Mouse (Mus musculus): ENCODE data around the gene Psmd12. TPM values are rescaled to one million over a fixed set of nuclear protein-coding genes. Genes with fewer than 3 reads are reported as not detected.

The Psmd12 gene
- total RNA-seq, 2 experiments from 2014 or later: 94.9 to 181 TPM

DNA sequence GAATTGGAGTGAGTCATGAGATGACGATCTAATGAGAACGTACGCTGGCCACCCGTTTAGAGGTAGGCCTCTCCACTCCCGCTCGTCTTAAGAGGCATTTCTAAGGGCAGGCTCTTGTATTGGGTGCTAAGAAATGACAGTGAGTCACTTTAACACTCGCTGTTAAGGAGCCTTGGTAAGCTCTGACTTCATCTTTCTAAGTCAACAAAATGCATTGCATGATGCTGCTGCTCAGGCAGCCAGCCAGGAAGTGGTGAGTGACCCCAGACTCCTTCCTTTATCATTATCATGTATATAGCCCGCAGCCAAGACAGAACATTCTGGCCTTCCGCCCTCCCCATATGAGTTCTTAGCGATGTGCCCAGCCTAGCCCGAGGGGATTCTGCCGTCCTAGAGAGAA is 21.0 kb upstream of the Psmd12 start:
- ATAC-seq (replicated peaks; ENCODE audit: low FRiP score, low TSS enrichment, poor library complexity, severe bottlenecking): 0 out of 2 replicates have a peak, but pooled peaks have one; percentile 13

DNA sequence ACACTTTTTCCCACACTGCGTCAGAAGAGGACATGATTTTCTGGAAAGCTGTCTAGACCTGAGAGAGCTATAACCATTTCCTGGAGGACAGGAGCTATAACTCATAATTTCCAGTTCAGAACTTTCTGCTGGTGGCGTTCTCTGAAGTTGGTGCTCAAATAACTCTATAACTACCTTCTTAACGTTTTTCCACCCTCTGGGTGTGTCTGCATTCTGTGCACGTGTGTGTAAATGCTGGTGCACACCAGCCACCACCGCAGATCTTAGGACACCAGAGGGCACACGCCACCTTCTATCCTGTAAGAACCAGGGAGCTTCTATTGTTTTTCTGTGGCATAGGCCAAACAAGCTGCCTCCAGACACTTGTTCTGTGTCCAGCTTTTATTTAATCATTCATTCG is 20.3 kb upstream of the Psmd12 start:
- no peak for ATAC-seq (replicated peaks; ENCODE audit: low FRiP score, low TSS enrichment, poor library complexity, severe bottlenecking)

DNA sequence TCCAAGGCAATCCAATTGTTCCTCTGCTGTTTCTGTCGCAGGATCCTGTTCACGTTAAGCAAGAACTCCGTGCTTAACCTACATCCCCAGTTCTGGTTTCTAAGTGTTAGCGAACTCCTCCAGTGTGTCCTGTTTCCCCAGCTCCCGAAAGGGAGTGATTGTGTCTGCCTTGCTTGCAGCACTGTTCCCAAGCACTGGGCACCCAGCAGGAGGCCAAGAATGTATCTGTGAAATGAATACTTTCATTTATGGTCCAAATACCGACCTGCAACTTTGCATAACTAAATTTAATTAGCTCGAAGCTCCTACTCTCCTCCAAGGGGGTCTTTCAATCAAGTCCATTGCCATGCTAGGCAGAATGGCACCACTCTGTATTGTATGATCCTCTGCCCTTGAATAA is 19.5 kb upstream of the Psmd12 start:
- ATAC-seq (replicated peaks; ENCODE audit: low FRiP score, low TSS enrichment, poor library complexity, severe bottlenecking): no peak

DNA sequence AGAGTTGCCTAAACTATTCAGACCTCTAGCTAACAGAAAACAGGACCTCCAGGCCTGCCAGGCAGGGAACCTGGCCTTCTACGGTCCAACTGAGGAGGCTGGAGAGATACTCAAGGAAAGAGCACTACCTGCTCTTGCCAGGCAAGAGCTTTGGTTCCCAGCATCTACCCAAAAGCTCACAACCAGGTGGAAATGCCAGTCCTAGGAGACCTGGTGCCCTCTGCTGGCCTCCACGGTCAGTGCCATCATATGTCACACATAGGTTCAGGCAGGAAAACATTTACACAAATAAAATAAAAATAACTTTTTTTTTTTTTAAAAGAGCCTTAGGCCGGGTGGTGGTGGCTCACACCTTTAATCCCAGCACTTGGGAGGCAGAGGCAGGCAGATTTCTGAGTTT is 16.8 kb upstream of the Psmd12 start:
- ATAC-seq (replicated peaks; ENCODE audit: low FRiP score, low TSS enrichment, poor library complexity, severe bottlenecking): peak; percentile 58

DNA sequence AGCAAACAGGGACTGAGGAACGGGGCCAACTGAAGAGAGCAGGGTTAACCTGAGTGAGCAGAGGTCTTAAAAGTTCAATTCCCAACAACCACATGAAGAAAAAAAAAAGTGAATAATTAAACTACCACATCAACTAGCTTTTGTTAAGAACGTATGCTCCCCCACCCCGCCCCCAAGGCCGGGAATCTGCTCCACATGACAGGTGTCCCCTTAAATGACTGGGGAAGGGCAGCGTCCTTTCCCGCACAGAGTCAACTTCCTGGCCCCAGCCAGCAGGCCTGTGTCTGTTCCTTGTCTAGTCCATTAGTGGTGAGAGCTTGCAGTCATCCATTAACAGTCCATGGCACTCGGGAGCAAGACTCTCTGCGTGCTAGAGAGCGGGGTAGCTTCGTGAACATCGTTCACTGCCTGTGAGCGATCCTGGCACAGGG is 16.0 kb upstream of the Psmd12 start:
- ATAC-seq (replicated peaks; ENCODE audit: low FRiP score, low TSS enrichment, poor library complexity, severe bottlenecking): no peak

DNA sequence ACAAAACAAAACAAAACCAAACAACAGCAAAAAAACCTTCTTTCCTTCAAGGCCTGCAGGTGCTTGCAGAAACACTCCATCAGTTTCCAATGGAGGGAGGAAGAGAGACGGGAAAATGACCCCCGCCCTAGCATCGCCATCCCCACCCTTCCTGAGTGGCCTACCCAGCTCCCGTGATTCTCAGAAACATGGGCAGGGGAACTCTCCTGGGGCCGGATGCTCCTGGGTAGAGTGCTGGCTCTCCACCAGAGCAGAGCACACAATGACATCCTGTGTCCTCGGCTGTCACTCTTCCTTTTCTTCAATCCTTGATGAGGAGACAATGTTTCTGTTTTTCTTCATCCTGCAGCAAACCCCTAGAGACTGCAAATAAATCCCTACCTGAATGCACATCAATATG is 15.1 kb upstream of the Psmd12 start:
- ATAC-seq (replicated peaks; ENCODE audit: low FRiP score, low TSS enrichment, poor library complexity, severe bottlenecking): no peak

DNA sequence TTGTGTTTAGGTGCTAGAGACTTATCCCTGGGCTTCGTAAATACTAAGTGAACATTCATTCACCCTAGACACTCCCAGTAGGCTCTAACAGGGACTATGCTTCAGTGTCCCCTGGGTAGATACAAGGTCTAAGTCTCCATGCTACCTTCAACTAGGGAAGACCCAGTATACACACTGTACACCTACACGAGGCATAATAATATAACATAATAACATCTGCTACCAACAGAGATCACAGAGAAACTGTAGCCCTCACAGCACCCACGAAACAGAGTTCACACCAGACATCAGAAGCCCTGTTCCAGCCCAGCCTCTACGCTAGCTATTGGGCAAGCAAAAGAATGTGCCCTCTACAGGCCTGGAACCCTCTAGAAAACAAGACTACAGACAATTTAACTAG is 14.2 kb upstream of the Psmd12 start:
- ATAC-seq (replicated peaks; ENCODE audit: low FRiP score, low TSS enrichment, poor library complexity, severe bottlenecking): no peak

DNA sequence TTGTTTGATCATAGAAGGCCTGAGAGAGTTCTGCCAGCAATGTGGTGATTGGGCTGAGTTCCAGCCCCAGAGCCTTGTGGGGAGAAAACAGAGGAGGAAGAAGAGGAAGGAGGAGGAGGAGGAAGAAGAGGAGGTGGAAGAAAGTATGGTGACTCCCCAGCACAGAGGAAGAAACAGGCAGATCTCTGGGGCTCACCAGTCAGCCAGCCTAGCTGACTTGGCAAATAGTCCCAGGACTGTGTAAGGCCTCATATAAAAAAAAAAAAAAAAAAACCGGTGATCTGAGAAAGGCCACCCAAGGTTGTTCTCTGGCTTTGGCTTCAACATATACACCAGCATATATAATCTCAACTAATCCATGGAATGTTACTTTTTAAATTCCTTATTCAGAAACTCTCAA is 13.3 kb upstream of the Psmd12 start:
- no peak for ATAC-seq (replicated peaks; ENCODE audit: low FRiP score, low TSS enrichment, poor library complexity, severe bottlenecking)

DNA sequence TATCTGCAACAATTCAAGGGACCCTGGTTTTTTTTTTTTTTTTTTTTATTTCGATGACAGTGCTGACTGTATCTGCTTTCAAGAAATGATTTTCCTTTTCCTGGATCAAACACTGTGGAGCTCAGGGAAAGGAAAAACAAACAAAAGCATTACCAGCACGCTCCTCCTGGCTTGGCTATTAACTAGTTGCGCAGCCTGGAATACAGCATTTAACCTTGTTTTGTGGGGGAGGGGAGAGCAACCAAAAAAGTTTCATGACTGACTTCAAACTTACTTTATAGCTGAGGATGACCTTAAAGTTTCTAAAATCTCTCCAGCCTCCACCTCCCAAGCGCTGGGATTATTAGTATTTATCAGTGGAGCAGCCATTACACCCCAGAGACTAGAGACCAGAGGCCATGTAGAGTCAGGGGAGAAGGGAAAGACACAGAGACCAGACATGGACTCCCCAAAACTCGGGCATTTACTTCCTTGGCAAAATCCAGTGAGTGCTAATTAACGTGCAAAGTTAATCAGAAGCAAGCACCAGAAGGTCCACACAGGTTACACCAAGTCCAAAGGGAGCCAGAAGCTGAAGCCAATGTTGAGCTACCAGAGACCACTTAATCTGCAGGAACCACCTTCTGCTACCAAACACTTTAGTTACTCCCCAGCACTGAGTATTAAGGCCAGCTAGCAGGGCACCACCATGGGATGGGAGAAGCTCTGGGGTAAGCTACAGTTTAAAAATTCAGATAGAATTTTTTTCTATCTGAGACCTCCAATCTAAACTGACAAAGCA is 12.5 kb upstream of the Psmd12 start:
- no peak for ATAC-seq (replicated peaks; ENCODE audit: low FRiP score, low TSS enrichment, poor library complexity, severe bottlenecking)

DNA sequence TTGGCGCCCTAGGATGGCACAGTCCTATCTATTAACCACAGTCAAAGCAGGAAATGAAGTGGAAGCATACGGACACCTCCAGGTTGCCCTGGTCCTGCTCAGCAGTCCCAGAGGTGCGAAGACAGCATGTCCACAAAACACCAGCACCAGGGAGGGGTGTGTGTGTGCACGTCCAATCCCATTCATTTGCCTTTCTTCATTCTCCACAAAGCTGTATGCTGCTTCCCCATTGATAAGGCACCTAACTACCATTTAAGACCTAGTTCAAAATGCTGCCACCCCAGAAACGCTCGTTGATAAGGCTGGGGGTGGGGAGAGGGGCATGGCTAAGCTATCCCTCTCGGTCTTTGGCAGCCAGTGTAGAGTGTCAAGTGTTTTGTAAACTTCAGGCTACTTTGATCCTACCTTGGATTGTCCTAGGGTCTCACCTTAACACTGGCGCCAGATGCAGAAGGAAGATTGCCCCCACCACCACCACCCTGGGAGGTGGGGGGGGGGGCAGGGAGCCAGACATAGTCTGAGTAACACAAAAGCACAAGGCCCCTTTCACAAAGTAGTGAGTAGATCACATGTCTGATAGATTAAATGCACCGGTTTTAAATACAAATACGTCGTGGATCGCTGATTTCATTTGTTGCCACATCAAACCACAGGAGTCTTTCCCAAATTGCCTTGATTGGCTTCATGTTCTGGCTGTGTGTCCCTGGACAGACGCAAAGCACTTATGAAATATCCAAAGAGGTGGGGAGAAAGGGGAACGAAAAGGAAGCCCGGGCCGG is 10.8 kb upstream of the Psmd12 start:
- ATAC-seq (replicated peaks; ENCODE audit: low FRiP score, low TSS enrichment, poor library complexity, severe bottlenecking): peak; percentile 70

DNA sequence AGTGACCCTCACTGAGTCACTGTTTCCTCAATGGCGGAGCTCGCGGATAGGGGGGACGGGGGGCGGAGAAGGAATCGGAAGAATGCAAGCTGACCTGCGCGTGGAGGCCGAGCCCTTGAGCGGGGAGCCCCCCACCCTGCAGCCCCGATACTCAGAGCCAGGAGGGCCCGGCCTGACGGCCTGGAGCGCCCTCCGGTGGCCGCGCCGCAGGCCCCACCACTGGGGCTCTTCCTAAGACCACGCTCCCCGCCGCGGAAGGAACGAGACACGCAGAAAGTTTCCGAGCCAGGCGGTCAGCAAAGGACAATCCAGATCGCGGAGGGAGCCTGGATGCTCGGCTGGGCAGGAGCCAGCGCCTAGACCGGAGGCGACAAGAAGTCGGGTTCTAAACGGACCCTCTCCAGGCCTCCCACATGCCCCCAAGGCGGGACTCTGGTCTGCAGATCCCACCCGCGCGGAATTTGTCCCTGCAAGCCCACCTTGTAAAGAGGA is 10.2 kb upstream of the Psmd12 start:
- ATAC-seq (replicated peaks; ENCODE audit: low FRiP score, low TSS enrichment, poor library complexity, severe bottlenecking): 0 out of 2 replicates have a peak, but pooled peaks have one; percentile 11

DNA sequence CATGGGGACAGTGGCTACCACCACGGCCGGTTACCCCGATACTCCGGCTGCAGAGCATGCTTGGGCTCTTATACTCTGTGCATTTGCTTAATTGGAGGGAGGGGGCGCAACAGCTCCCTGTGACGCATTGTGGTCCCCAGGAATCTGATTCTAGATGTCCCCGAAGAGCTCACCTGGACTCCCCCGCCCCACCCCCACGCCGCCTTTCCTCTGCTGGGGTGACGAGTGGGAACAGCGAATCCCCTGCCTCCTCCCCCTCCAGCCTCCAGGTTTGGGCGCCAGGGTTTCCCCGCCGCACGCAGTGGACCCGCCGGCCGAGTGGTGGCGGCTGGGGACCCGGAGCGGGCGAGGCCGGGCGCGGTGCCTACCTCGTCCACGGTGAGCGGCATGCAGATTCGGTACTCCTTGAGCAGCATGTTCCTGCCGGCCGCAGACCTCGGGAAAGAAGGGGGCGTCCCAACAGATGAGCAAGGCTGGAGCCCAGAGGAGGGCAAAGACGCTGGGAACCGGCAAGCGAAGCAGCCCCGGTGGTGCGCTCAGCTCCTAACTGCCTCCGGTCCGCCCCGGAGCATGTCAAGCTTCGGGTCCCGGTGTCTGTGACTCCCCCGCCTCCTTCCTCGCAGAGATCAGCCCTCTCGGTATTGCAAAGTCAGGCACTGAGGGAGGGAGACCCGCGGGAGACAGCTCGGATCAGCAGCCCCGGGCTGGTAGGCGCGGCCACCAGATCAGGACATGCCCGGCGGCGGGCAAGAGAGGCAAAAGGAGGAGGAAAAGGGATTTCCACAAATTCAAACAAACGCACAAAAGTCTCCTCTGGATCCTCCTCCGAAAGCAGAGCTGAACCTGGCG is 9.5 kb upstream of the Psmd12 start:
- ATAC-seq (replicated peaks; ENCODE audit: low FRiP score, low TSS enrichment, poor library complexity, severe bottlenecking): peak; percentile 16; the same call in 1 of the 2 replicates

DNA sequence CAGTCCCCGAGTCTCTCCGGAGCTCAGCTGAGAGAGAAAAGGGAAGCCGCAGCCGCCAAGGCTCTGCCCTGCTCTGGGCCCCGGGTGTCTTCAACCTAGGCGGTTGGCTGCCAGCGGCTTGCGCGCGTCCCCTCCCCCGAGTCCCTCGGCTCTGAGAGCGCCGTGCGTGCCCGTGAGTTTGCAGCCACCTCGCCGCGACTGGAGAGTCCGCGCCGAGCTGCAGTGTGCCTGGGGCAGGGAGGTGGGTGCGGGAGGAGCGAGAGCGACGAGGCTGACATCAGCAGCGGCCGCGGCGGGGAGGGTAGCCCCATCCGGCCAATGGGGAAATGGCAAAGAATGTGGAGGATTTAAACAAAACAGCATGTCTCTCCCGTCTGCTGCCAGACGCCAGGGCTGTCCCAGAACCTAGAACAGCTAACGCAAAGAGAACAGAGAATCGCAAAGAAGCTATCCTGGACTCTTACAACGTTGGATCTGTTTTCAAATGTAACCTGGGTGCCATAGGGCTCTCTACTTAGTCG is 8.7 kb upstream of the Psmd12 start, which contains the start of gene Pitpnc1:
Pitpnc1 (minus strand) TSS at position 179 of the 521 bp plus-strand sequence.
- peak; percentile 72 for ATAC-seq (replicated peaks; ENCODE audit: low FRiP score, low TSS enrichment, poor library complexity, severe bottlenecking)

DNA sequence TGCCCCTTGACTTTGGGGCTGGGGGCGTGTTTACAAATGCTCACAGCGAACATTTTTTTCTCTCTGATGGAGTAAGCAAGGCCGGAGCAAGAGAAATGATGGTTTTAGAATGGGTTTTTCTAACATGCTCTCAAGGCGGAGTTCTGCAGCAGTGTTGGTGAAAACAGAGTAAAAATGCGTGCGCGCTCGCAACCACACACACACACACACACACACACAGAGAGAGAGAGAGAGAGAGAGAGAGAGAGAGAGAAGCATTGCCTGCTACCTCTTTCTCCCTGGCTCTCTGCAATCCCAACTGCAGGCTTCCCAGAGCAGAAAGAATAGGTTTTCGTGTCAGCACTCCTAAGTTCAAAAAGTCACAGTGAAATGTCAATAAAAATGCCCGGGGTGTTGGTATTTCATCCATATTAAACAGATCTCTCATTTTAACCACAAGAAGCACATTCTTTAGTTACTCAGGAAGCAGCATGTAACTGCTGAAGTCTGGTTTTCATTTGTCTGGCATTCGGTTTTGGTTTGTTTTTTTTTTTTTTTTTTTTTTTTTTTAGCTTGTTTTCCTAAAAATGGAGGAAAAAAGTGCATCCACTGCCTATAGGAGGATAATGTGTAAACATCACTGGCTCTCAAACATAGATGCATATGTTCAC is 8.1 kb upstream of the Psmd12 start:
- ATAC-seq (replicated peaks; ENCODE audit: low FRiP score, low TSS enrichment, poor library complexity, severe bottlenecking): no peak

DNA sequence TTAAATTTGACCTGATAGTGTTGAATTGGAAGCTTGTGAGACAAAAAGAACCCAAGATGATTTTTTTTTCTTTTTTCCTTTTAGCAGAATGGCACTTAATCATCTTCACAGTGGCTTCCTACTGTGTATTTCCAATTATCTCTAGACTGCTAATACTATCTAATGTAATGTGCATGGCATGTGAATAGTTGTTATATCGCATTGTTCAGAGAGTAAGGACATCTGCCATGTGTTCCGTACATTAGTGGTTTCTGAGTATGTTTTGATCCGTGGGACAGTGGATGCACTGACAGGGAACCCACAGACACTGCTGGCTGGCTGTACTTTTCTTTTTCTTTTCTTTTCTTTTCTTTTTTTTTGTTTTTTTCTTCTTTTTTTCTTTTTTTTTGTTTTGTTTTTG is 7.0 kb upstream of the Psmd12 start:
- ATAC-seq (replicated peaks; ENCODE audit: low FRiP score, low TSS enrichment, poor library complexity, severe bottlenecking): no peak

DNA sequence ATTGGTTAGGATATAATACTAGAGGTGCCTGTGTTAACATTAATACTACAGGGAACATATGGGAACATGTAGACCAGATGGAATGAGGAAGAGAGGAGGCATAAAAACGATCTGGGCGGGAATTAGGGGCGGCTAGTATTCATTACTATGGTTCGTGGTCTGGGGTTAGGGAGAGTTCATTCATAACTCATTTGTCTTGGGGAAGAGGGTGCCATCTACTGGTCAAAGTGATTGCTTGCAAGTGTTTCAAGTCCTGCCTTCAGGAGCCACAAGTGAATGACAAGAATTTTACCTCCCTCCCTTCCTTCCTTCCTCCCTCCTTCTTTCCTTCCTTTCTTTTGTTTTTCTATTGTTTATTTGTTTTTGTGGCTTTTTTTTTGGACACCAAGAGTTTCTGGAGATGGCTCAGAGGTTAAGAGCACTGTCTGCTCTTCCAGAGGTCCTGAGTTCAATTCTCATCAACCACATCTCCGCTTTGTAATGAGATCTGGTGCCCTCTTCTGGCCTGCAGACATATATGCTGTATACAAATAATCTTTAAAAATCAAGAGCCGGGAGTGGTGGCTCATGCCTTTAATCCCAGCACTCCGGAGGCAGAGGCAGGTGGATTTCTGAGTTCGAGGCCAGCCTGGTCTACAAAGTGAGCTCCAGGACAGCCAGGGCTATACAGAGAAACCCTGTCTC is 6.0 kb upstream of the Psmd12 start:
- ATAC-seq (replicated peaks; ENCODE audit: low FRiP score, low TSS enrichment, poor library complexity, severe bottlenecking): peak; percentile 32; the same call in 1 of the 2 replicates

DNA sequence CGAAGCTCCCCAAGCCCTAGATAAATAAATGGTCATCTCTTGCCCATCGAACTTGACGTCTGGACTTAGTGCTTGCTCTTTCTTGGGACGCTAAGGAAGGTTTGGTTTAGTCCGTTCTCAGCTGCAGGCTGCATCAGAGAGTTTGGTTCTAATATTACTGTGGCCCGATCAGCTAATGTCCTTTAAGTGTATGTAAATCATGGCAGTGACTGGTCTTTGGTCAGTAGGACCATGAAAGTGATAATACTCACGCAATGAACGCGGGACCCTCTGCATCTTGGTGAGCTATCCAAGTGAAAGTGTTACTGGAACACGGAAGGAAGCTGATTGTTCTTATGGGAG is 549 bp downstream of the Psmd12 start:
- no peak for ATAC-seq (replicated peaks; ENCODE audit: low FRiP score, low TSS enrichment, poor library complexity, severe bottlenecking)

DNA sequence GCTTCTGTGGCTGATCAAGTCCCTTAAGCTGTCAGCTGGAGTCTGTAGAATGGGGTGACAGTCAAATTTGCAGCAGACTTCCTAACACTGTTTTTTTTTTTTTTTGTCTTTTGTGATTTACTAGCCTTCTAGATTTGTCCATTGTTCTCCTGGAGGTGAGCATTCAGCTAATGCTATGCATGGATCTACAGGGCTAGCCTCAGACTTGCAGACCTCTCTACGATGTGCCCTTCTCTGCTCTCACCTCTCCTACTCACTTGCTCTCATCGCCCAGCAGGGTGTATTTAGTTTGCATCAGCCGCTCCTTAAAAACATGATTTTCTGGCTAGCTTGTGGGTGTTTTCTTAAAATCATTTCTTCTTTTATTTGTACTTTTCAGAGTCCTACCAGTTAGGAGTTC is 5.1 kb downstream of the Psmd12 start:
- ATAC-seq (replicated peaks; ENCODE audit: low FRiP score, low TSS enrichment, poor library complexity, severe bottlenecking): no peak

DNA sequence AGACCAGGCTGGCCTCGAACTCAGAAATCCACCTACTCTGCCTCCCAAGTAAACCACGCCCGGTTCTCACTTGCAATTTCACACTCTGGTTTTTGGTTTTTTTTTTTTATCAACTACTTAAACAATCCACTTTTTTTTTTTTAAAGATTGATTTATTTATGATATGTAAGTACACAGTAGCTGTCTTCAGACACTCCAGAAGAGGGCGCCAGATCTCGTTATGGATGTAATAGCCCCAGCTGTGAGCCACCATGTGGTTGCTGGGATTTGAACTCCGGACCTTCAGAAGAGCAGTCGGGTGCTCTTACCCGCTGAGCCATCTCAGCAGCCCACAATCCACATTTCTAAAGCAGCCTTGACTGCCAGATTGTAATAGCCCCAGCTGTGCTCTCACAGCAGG is 23.5 kb downstream of the Psmd12 start:
- ATAC-seq (replicated peaks; ENCODE audit: low FRiP score, low TSS enrichment, poor library complexity, severe bottlenecking): no peak

Measured in megakaryocyte-erythroid progenitor cell, adult 5-6 weeks (primary cell).